Mouse (Mus musculus) fat pad, adult 2 months (tissue): ENCODE measurements around the gene Lgals1.
"Not testable (repeated sequence)": the region's sequence is repeated elsewhere in the genome, so short reads cannot be mapped to it uniquely, and the experiment has no call there.

Experiments used
- DNase-seq: peaks from one replicate; pipeline ENCODE4 v3.0.0-alpha.2; 2011; ENCODE audit warnings: low read depth, low spot score; ENCODE audit errors: extremely low read depth

The Lgals1 gene

DNA sequence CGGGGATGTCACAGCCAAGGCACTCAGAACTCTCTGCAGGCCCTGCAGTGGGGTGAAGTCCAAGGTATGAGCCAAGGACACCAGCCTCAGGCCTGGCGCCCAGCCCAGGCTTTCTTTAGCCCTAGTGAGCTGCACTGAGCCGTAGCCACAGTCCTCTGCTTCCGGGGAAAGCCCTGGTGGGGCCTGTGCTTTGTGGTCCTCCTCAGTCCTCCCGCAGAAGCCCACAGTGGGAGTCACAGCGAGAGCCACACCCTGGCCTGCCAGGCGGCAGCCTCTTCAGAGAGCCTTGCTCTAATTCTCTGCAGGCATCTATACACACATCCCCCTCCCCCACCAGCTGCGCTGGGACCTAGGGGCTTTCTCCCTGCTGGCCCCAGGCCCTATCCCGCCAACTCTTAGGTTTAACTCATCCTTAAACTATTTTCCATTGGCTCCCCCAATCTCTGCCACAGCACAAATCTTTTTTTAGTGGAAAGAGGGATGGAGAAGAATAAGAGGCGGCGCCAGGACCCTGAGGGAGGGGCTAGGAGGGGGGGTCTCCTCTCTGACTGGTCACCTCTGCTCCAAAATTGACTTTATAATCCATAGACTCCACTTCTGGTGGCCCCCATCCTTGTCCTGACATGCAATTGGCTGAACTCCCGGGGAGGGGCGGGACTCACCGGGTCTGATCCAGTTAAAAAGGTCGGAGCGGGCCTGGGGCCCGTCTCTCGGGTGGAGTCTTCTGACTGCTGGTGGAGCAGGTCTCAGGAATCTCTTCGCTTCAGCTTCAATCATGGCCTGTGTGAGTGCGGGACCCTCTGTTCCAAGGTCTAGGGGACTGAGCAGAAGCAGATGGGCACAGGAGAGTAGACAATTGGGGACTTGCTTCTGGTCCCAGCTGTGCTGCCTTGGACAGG, at the start of gene Lgals1:
TSS of gene Lgals1 (plus strand) at position 705 of the 899 bp plus-strand sequence.
- no peak for DNase-seq

DNA sequence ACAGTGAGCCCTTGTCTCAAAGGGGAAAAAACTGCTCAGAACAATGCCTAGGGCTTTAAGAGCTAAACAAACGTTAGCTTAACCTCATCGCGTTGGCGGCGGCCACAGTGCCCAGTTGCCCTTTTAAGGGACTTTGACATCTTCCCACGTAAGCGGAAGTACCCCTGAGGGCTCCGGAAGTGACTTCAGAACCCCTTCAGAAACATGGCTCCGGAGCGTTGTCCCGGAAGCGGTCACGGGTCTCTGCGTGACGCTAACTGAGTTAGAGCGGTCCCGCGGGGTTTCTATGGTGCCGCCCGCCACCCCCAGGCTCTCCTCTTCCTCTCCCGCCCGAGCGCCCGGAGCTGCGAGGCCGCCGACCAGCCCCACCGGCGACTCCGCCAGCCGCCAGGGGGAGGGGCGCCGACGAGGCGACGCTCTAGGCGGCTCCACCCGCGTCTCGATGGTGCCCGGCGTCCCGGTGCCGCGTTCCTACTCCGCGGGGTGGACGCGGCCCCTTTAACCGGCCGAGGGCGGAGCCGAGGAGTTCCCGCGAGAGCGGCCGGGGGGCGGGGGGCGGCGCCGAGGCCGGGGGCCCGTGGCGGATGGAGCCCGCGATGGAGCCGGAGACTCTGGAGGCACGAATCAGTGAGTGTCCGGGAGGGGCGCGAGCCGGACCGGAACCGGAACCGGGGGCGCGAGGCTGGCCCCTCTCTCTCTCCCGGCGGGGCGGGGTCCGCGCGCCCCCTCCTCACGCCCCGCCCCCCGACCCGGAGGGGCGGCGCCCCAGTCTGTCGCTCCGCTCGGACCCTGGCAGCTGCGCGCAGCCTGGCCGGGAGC, 49.3 kb upstream of the Lgals1 start, which contains the start of gene Gga1:
TSS of gene Gga1 (plus strand) at position 200 of the 819 bp plus-strand sequence.
- DNase-seq = peak; percentile 95

DNA sequence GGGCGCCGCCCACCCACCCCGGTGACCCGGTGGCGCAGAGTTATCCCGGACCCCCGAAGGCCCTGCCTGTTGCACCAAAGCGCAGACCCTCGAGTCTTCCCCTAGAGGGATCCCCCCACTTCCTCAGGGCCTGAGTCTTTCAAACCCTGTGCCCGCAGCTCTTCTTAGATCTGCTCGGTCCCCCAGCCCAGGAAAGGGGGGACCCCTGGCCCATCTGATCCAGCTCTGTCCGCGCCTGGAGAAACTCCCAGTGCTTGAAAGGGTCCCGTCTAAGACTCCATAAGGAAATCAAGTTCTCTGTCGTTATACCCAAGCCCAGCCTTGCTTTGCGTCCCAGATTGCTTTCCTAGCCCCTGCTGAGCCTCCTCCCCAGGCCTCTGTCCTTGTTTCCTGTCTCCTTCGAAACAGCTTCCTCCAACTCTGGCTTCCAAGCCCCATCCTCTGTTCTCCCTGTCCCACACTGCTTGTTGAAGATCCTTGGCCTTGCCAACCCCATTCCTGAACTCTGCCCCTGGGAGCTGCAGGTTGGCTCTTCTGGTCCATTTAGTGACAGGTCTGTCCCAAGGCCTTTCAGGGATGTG, 48.6 kb upstream of the Lgals1 start:
- no peak for DNase-seq

DNA sequence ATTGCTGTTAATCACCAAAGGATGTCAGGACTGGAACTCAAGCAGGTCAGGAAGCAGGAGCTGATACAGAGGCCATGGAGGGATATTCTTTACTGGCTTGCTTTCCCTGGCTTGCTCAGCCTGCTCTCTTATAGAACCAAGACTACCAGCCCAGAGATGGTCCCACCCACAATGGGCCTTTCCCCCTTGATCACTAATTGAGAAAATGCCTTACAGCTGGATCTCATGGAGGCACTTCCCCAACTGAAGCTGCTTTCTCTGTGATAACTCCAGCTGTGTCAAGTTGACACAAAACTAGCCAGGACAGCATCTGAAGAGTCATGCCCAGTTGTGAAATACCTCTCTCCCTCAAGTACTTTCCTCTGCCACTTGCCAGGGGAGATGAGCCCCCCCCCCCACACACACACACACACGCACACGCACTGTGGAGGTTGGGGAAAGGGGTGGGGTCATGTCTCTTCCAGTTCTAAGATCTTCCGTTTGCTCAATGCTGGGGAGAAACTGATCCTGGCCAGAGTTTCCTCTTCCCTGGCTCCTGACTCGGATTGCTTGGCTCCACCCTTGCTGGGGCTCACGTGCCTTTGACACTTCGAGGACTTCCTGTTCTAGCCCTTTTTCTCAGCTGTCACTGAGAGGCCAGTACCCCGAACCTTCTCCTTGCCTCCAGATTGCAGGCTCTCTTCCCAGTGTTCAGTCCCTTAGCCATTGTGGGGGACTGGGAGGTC, 47.6 kb upstream of the Lgals1 start:
- DNase-seq = not testable (repeated sequence)

DNA sequence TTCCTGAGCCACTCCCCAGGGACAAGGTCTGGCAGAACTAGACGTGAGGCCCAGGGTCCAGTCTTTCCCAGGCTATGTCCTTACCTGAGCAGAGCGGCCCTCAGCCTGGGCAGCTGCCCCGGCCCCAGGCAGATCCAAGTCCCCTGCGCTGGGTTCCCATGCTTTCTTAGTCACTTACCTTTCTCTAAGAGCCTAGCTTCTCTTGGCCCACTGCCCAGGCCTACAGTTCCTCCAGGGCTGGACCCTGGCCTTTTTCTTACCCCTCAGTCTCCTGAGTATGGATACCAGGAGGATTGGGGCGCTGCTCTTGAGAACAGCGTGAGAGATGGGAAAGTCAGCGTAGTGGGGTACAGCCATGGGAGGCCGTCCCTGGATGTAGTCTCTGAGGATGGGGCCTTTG, 46.1 kb upstream of the Lgals1 start:
- no peak for DNase-seq

DNA sequence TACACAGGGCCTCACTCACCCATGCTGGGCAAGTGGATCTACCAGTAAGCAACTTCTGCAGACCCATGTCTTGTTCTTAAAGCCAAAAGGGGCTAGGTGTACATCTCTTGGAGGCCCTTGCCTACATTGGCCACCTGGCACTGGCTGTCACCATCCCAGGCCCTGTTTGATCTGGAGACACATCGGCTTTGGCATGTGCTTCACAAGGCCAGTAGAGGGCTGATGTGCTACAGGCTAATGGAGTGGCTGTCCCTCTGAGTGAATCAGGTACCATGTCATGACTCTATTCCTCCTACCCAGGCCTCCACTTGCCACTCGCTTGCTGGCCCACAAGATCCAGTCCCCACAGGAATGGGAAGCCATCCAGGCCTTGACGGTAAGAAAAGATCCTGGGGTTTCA, 44.7 kb upstream of the Lgals1 start:
- no peak for DNase-seq

DNA sequence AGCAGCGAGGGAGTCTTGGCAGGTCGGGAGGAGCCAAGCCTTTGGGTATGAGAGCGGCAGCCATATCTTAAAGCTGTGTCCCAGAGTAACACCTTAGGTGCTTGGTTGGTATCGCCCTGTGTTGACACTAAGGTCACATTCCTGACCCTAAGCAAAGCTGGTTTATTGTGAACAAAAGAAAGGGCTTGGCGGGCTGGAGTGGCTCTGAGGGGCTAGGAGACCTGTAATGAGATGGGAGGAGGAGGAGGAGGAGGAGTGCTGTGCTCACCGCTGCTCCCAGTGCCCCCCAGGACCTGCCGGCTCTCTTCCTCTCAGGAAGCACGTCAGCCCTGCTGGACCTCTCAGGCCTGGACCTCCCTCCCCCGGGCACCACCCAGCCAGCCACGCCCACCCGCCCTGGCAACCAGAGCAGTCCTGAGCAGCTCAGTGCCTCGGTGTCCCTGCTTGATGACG, 37.1 kb upstream of the Lgals1 start:
- no peak for DNase-seq

DNA sequence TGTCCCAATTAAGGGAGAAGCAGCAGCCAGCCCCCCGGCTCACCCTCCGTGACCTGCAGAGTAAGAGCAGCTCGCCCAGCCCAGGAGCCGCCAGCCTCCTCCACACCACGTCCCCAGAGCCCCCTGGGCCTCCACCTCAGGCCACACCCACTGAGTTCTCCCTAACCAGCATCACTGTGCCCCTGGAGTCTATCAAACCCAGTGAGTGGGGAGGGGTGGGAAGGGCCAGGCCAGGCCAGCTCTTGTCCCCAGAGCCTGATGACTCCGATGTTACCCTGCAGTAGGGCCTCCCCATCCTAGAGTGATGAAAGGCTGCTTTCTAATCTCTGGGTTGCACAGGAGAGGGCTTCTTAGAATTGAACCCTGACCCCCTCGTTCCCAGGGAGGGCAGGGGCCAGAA, 34.1 kb upstream of the Lgals1 start:
- no peak for DNase-seq

DNA sequence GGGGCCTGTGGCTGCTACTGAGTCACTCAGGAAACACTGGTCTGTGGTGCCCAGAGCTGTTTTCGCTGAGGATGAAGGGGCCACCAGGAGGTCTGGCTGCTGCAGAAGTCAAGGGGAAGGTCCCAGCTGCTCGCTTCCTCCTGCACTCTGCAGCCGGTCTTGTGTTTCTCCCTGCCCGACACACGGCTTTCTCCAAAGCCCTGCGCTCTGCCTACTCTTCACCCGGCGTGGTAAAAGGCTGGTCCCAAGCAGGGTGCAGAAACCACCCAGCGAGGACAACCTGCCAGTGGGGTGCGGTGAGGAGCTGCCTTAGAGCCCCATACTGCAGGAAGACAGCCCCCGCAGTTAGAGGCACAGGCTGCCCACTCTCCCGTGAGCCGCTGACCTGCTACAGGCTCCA, 31.8 kb upstream of the Lgals1 start:
- no peak for DNase-seq

DNA sequence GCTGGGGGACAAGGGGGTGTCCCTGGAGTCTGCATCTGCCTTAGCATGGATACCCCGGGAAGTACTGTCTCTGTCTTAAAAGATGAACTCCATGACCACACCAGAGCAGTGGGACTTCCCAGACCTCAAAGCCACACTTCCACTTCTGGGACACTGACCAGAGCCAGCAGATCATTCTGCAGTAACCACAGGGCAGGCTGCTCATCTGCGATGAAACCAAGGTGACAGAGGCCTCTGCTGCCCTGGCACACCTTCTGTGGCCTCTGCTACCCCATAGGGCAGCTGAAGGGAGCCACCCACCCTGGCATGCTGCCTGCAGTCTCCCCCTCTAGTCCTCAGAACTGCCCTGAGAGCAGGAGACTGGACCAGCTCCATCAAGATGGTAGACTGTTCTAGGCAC, 30.8 kb upstream of the Lgals1 start:
- DNase-seq = no peak

DNA sequence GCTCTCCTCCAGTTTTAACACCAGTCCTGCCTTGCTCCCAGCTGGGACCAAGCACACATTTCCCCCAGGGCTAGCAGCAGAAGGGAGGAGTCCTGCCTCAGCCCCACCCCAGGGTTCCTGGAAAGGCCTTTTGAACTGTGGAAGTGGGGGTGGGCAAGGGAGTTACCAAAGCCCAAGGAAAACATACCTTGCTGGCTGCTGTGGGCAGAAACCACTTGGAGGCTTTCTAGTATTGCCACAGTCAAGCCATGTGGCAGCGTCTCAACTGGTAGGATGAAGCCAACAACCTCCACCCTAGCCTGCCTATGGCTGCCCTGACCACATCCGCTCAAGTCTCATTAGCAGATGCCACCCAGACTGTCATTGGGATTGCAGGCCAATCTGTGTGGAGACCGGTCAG, 30.4 kb upstream of the Lgals1 start:
- DNase-seq = peak; percentile 90

DNA sequence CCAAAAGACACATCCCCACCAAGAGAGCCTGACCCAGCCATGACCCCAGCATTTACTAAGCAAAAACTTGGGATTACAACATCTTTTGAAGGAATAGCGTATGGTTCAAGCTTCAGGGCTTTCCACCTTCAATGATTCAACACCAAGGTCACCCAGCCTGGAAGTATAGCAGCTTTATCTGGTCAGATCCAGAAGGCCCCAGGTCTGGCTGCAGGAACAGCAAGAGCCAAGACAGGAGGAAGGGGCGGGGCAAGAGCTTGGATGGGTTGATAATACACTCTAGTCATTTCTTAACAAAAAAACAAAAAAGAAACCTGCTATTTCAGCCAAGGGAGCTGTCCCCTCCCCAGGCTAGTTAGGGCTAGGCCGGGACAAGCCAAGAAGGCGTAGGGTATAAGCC, 29.0 kb upstream of the Lgals1 start:
- no peak for DNase-seq

DNA sequence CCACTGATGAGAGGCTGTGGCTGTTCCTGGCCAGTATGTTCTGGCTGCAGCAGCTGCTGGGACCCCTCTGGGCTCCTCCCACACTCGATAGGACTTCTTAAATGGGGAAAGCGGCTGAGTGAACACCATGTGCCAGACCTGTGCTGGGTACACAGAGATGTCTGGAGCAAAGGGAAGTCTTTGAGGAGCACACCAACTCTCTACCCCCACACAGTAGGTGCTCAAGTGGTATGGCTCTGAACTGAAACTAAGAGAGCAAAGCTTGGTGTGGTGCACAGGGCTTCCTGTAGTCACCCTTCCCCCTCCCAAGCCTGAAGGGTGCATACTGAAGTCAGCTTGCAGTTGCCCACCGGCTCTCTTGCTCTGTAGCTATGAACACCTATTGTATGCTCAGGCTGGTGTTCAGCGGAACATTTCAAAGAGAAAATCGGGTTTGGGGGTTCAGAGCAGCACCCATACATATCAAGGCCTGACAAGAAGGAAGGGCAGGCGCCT, 28.0 kb upstream of the Lgals1 start:
- no peak for DNase-seq

DNA sequence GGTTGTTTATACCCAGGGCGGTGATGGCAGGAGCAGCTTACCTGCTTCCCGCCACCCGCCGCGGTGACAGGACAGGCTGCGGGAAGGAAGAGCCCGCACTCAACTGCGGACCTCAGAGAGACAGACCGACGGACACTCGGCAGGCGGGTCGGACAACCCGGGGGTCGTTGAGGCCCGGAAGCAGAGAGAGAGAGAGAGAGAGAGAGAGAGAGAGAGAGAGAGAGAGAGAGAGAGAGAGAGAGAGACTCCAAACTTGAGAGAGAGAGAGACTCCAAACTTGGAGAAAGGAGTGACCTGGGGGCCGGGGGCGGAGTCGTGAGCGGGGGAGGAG, 27.2 kb upstream of the Lgals1 start, which contains the start of gene Gm49510:
TSS of gene Gm49510 (plus strand) at position 259 of the 331 bp plus-strand sequence.
- no peak for DNase-seq

DNA sequence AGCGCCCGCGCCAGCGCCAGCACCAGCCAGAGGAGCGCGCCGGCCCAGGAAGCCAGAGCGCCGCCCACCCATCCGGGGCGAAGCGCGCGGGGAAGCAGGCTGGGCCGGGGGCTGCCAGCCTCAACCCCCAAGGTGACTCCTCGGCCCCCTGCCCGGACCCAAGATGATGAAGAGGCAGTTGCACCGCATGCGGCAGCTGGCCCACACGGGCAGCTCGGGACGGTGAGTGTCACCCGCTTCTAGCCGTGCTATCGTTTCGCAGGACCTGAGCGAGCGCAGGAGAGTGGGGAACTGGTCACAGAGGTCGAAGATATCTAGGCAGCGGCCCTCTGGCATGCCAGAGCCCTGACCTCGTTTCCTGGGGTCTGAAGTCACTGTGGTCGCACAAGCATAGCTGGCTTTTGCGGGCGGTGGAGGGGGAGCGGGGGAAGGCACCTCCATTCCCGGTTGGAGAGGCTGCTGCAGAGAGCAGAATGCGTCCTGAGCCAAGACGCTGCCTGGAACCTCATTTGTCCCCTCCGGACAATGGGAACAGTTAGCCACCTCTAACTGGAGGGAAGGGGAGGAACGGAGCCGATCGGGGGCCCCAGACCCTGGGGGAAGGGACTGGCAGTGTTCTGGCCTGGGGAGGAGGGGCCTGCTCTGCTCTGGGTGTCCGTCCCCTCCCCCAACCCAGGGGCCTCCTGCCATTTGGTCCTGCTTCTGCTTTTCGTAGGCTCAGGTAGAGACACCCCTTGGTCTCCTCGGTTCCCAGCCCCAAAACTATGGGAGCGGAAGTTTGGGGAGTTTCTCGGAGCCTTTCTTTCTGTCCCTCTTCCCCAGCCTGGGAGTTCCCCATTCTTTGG, 26.6 kb upstream of the Lgals1 start, which contains the start of gene Sh3bp1:
TSS of gene Sh3bp1 (plus strand) at position 29 of the 845 bp plus-strand sequence.
- DNase-seq = no peak

DNA sequence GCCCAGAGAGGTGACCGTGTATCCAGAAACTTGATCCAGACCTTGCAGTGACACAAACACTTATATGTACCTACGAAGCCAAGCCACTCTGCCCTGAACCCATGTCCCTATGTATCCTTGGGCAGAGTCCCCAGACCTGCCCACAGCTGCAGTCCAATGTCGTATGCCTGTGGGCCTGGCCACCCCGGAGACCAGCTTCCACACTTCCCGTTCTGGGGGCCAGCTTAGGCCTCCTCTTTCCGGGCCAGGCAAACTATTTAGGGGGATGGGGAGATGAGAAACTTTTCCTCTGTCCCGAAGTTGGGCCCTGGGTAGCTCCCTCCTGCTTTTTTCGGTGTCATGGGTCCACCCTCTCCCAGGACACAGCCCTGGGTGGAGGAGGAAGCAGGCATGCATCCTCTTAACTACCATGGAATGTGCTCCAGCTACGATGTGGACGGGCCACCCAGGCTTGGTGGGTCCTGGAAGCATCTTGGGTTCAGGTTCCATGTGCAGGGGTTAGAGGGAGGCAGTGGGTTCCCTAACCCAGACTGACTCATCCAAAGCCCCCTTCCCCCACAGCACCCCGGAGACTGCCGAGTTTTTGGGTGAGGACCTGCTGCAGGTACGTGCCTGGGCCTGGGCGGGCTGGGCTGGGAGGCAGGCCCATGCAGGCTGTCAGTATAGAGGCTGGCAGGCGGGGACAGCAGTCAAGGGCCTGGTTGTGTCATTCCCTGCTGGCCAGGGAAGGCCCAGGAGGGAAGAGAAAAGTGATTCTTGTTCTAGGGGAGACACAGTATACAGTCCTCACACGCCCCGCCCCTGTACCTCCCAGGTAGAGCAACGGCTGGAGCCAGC, 25.7 kb upstream of the Lgals1 start:
- DNase-seq = no peak

DNA sequence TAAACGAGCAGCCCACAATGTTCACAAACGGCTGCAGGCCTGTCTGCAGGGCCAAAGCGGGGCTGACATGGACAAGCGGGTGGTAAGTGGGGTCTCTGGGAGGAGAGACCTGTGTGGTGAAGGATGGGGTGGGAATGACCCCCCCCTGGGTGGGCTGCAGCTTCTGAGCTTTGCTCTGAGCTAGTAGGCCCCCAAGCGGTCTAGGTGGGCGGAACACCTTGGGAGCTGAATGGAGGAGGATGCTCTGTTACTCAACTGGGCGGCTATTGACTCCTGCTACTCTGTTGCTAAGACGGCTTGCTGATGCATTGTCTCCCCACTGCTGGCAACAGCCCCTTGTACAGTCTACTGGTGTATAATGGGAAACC, 25.1 kb upstream of the Lgals1 start:
- no peak for DNase-seq

DNA sequence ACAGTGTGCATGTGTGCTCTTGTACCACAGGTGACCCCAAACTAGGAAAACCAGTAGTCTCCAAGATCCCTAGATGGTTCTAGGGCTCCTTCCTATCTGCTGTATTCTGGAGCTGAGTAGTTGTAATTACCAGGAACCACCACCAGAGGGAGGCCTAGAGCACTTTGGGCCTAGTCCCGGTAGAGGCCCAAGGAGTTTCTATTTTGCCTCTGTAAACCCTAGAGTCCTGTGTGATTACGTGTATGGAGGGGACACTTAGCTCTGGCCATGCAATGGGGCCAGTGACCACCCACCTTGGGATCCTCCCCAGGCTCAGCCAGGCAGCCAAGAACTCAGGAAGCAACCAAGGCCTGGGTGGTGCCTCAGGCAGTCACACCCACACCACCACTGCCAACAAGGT, 23.3 kb upstream of the Lgals1 start:
- DNase-seq = no peak

DNA sequence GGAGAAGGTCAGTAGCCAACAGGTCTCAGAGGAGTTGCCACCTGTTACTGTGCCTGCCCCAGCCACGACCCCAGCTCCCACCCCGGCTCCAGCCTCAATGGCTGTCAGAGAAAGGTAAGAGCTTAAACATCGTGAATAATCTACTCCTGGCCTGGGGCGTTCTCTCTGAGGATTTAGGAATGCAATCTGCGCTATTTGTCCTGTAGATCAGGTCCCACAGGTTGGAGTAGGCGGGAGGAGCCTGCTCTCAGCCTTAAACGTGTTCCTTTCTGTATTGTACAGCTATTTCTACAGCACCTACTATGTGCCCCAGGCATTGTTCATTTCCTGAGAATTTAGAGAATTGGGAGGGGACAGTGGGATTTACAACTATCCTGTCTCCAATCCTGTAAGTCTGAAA, 18.1 kb upstream of the Lgals1 start:
- DNase-seq = peak; percentile 70
